Mouse (Mus musculus): ENCODE data around the gene Ntng2. TPM values are rescaled to one million over a fixed set of nuclear protein-coding genes. Genes with fewer than 3 reads are reported as not detected.

The Ntng2 gene
- polyA plus RNA-seq (2015; fragmentation: Nextera tagmentation; extraction: Ambion mirVana): 0.31 and 0.50 TPM in 2 replicates

- peak; percentile 25; the same call in 1 of the 2 replicates for ATAC-seq (ENCODE audit: low FRiP score, low read depth)
- peaks cover 99% of the 10 kb centered on the region for H3K27me3 ChIP-seq
- peak within 1 kb of the TSS; percentile 99 for H3K4me2 ChIP-seq (replicated peaks)
- H3K9me3 ChIP-seq: no peaks in the 10 kb centered on the region
- peak within 1 kb of the TSS; percentile 66 for H3K4me3 ChIP-seq
- under 1% methylated on average over 51 of the region's 54 CpGs for WGBS
- H3K4me1 ChIP-seq: peaks cover 43% of the 10 kb centered on the region
- no peak within 1 kb of the TSS for H3K27ac ChIP-seq
- H3K9ac ChIP-seq: peak within 1 kb of the TSS; percentile 70
- no peaks in the 10 kb centered on the region for H3K36me3 ChIP-seq
Measured at GRCm38 (mm10) chr2:29252599-29253204, at the start of gene Ntng2. Gene Ntng2, minus strand, starts transcription at chr2:29253005.

DNA sequence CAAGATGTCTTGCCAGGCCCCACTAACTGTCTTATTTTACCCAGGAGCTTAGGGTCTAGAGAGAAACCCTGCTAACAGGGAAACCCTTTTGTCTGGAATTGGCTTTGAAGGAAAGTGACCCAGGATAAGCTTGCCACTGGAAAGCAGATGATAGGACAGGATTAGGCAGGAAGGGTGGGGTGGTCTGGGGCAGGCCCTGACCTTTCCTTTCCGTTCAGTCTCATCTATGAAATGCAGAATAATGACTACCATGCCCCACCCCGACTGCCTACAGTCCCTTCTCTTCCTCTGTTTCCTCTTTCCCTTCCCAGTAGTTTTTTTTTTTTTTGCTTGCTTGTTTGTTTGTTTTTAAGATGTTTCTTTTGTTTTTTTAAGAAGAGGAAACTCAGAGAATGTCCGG is 42.8 kb upstream of the Ntng2 start:
- no peak overlapping the region for H3K27ac ChIP-seq
- no peaks in the 10 kb centered on the region for H3K4me1 ChIP-seq
- no peak for ATAC-seq (ENCODE audit: low FRiP score, low read depth)
- peaks cover 13% of the 10 kb centered on the region for H3K9me3 ChIP-seq
- no peak overlapping the region for H3K4me2 ChIP-seq (replicated peaks)
- H3K27me3 ChIP-seq: no peaks in the 10 kb centered on the region
- 71% methylated on average over 3 of the region's 3 CpGs for WGBS
- no peak overlapping the region for H3K4me3 ChIP-seq
- H3K9ac ChIP-seq: no peak overlapping the region
- H3K36me3 ChIP-seq: no peaks in the 10 kb centered on the region

DNA sequence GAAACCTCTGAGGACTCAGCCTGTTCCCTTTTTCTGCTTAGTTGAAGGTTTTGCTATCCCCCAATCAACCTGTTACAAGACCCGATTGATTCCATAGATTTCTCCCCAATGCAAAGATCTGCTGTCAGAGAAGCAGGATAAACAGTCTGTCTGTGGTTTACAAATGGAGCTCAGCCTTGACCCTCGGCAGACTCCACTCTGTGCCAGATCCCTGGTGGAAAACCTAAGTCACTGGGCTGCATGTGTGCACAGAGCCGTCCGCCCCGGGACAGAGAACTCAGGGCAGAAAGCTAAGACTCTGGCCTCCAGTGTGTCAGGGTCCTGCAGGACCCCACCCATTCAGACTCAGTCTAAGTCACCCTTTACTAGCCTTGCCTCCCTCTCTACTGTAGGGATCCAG is 34.8 kb upstream of the Ntng2 start:
- ATAC-seq (ENCODE audit: low FRiP score, low read depth): no peak
- no peaks in the 10 kb centered on the region for H3K36me3 ChIP-seq
- no peaks in the 10 kb centered on the region for H3K27me3 ChIP-seq
- no peak overlapping the region for H3K27ac ChIP-seq
- no peak overlapping the region for H3K9ac ChIP-seq
- H3K4me1 ChIP-seq: no peaks in the 10 kb centered on the region
- H3K4me2 ChIP-seq (replicated peaks): no peak overlapping the region
- H3K4me3 ChIP-seq: no peak overlapping the region
- H3K9me3 ChIP-seq: no peaks in the 10 kb centered on the region
- WGBS: 73% methylated on average over 5 of the region's 5 CpGs

DNA sequence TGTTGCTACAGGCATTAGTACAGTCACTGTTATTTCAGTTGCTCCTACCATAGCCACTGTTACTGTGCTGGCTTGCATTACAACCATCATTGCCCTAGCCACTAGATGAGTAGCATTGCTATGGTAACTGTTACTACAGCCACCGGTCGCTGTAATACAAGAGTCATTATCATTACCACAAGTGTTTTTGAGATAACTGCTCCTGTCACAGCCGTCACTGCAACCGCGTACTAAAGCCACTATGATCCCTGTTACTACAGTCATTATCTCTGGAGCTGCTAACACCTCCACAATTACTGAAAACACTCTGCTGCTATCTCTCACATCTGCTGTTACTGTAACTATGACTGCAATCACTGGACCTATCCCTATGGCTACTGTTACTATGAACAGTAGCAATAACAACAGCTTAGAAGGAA is 24.9 kb upstream of the Ntng2 start:
- ATAC-seq (ENCODE audit: low FRiP score, low read depth): no peak
- Histone ChIP-seq H3K4me1 (no peaks in the 10 kb centered on the region), H3K4me3 (no peak overlapping the region), H3K4me2 (replicated peaks) (no peak overlapping the region), H3K27me3 (peaks cover 5% of the 10 kb centered on the region; the same call in 1 of the 2 replicates), H3K9ac (no peak overlapping the region), H3K36me3 (no peaks in the 10 kb centered on the region), H3K27ac (no peak overlapping the region), H3K9me3 (no peaks in the 10 kb centered on the region)
- WGBS: 72% methylated on average over 5 of the region's 5 CpGs

- WGBS: 46% methylated on average over 7 of the region's 7 CpGs
- no peaks in the 10 kb centered on the region for H3K9me3 ChIP-seq
- no peak overlapping the region for H3K27ac ChIP-seq
- H3K4me2 ChIP-seq (replicated peaks): no peak overlapping the region
- H3K4me3 ChIP-seq: no peak overlapping the region
- peak; percentile 36; the same call in 1 of the 2 replicates for ATAC-seq (ENCODE audit: low FRiP score, low read depth)
- H3K4me1 ChIP-seq: peaks cover 17% of the 10 kb centered on the region
- H3K36me3 ChIP-seq: no peaks in the 10 kb centered on the region
- H3K9ac ChIP-seq: no peak overlapping the region
- peaks cover 5% of the 10 kb centered on the region; the same call in 1 of the 2 replicates for H3K27me3 ChIP-seq
Measured at GRCm38 (mm10) chr2:29271803-29272518, 19.2 kb upstream of the Ntng2 start.

DNA sequence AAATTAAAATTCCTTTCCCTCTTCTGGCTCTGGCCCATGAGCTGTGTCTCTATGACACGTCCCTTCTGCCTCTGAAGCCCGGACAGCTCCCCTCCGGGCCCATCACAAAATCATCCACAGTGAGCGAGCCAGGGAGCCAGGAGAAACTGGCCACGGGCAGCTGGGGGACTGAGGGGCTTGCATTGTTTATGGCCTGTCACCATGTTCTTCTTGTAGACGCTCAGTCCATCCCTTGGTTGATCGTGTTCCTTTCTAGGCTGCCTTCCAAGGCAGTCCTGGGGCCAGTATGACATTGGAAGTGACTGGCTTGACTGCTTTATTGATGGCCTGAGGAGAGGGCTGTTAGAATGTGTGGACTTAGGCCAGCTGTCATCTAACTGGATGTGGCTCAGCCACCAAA is 18.3 kb upstream of the Ntng2 start:
- Histone ChIP-seq H3K4me2 (replicated peaks) (no peak overlapping the region), H3K9me3 (no peaks in the 10 kb centered on the region), H3K27ac (no peak overlapping the region), H3K9ac (no peak overlapping the region), H3K4me3 (no peak overlapping the region), H3K27me3 (peaks cover 5% of the 10 kb centered on the region; the same call in 1 of the 2 replicates), H3K36me3 (no peaks in the 10 kb centered on the region), H3K4me1 (peaks cover 18% of the 10 kb centered on the region)
- WGBS: 64% methylated on average over 7 of the region's 7 CpGs
- ATAC-seq (ENCODE audit: low FRiP score, low read depth): no peak

GRCm38 (mm10) chr2:29266810-29267209 is 14.0 kb upstream of the Ntng2 start:
- Histone ChIP-seq H3K4me1 (peaks cover 13% of the 10 kb centered on the region), H3K4me3 (no peak overlapping the region), H3K9ac (no peak overlapping the region), H3K36me3 (no peaks in the 10 kb centered on the region), H3K27me3 (peaks cover 6% of the 10 kb centered on the region; the same call in 1 of the 2 replicates), H3K27ac (no peak overlapping the region), H3K9me3 (no peaks in the 10 kb centered on the region), H3K4me2 (replicated peaks) (no peak overlapping the region)
- 37% methylated on average over 4 of the region's 4 CpGs for WGBS
- ATAC-seq (ENCODE audit: low FRiP score, low read depth): no peak

GRCm38 (mm10) chr2:29262436-29262915 is 9.7 kb upstream of the Ntng2 start:
- H3K4me2 ChIP-seq (replicated peaks): no peak overlapping the region
- peaks cover 29% of the 10 kb centered on the region; the same call in 1 of the 2 replicates for H3K27me3 ChIP-seq
- 51% methylated on average over 6 of the region's 6 CpGs for WGBS
- H3K9ac ChIP-seq: no peak overlapping the region
- no peak overlapping the region for H3K4me3 ChIP-seq
- no peaks in the 10 kb centered on the region for H3K9me3 ChIP-seq
- ATAC-seq (ENCODE audit: low FRiP score, low read depth): no peak
- peaks cover 5% of the 10 kb centered on the region; the same call in 1 of the 2 replicates for H3K4me1 ChIP-seq
- H3K27ac ChIP-seq: no peak overlapping the region
- no peaks in the 10 kb centered on the region for H3K36me3 ChIP-seq

GRCm38 (mm10) chr2:29261126-29261525 is 8.3 kb upstream of the Ntng2 start:
- Histone ChIP-seq H3K4me1 (no peaks in the 10 kb centered on the region), H3K9ac (no peak overlapping the region), H3K9me3 (no peaks in the 10 kb centered on the region), H3K4me3 (no peak overlapping the region), H3K36me3 (no peaks in the 10 kb centered on the region), H3K4me2 (replicated peaks) (no peak overlapping the region), H3K27ac (no peak overlapping the region), H3K27me3 (peaks cover 42% of the 10 kb centered on the region)
- ATAC-seq (ENCODE audit: low FRiP score, low read depth): no peak
- 63% methylated on average over 6 of the region's 6 CpGs for whole genome bisulfite sequencing

GRCm38 (mm10) chr2:29253205-29253865 is 530 bp upstream of the Ntng2 start:
- Histone ChIP-seq H3K4me1 (peaks cover 42% of the 10 kb centered on the region), H3K9me3 (no peaks in the 10 kb centered on the region), H3K4me3 (peak overlapping the region; percentile 66), H3K27me3 (peaks cover 96% of the 10 kb centered on the region), H3K27ac (no peak overlapping the region), H3K9ac (peak overlapping the region; percentile 70), H3K4me2 (replicated peaks) (peak overlapping the region; percentile 99), H3K36me3 (no peaks in the 10 kb centered on the region)
- ATAC-seq (ENCODE audit: low FRiP score, low read depth): 0 out of 2 replicates have a peak, but pooled peaks have one; percentile 46
- WGBS: 5% methylated on average over 21 of the region's 22 CpGs

GRCm38 (mm10) chr2:29252059-29252598 is 676 bp downstream of the Ntng2 start:
- Histone ChIP-seq H3K9me3 (no peaks in the 10 kb centered on the region), H3K36me3 (no peaks in the 10 kb centered on the region), H3K4me1 (peaks cover 43% of the 10 kb centered on the region), H3K4me2 (replicated peaks) (peak overlapping the region; percentile 99), H3K27ac (no peak overlapping the region), H3K27me3 (peaks cover 99% of the 10 kb centered on the region), H3K9ac (peak overlapping the region; percentile 70), H3K4me3 (peak overlapping the region; percentile 66)
- ATAC-seq (ENCODE audit: low FRiP score, low read depth): peak; percentile 37; the same call in 1 of the 2 replicates
- 0% methylated on average over 49 of the region's 49 CpGs for WGBS

Data from limb, embryonic 13.5 days (tissue).